11 mouse cellular contexts compared by ENCODE assay signal in the genomic region with DNA sequence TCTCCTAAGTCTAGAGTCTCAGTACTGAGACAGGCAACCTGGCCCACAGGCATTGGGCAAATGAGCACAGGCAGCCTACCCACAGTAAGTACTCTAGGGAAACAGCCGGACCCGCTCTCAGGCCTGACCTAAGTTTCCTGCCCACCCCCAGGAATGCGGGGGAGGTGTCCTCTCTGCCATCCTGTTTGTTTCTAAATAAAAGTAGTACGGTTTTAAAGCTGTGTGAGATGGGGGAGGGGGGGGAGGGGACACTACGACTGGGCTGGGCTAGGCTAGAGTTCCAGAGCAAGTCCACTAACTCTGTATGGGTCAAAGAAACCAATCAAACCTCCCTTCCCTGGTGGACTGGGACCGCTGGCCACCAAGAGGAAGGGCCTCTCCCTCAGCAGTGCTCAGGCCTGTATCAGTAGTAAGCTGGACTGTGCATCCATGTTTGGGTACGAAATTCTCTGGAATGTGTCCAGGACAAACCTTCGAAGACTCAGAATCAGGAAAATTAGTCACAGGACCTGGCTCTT. TPM values are rescaled to one million over a fixed set of nuclear protein-coding genes. Genes with fewer than 3 reads are reported as not detected.
DNase-seq lines count a peak whose midpoint lies in the region; ATAC-seq and TF ChIP-seq lines count a peak whose summit lies in the region.
"Had no signal": no experiment of that assay in that cellular context is flagged by ENCODE, and none has a peak within 500 bp of the region (broad histone marks: within the 10 kb centered on the region; RNA-seq: fewer than 3 reads in every experiment).

No protein-coding gene starts in this region.

- DNase-seq in spleen, adult 2 months (ENCODE audit: low read depth in 1 of 2, low spot score in 2 of 2): no peak
- DNase-seq in spleen, postnatal 4 days (ENCODE audit: low spot score in 2 of 2): no peak
- peak; percentile 72 for DNase-seq in kidney, postnatal 14 days
- peak; percentile 41 for DNase-seq in yolk sac, embryonic 10.5 days (ENCODE audit: low spot score)
- DNase-seq in right cerebral cortex, postnatal 36 days (ENCODE audit: low spot score in 2 of 2): no peak
- DNase-seq in layer of hippocampus, adult 8-10 months (ENCODE audit: low spot score in 2 of 2): no peak
- no peak for DNase-seq in left cerebral cortex, postnatal 25 days (ENCODE audit: low spot score in 2 of 2)
- DNase-seq: retina, postnatal 1 day had no signal

- no peak for TF ChIP-seq POLR2A in spleen, adult 2 months (IDR thresholded peaks at IDR 0.05; ENCODE audit: low read depth, low read length)

- intact Hi-C loops in left cerebral cortex, postnatal 25 days (cut with DNase I): no loop called here

- H3K36me3 ChIP-seq in spleen, adult 2 months (ENCODE audit: control insufficient read depth, insufficient read depth, low read length): peaks cover 28% of the 10 kb centered on the region
- peaks cover 18% of the 10 kb centered on the region for H3K36me3 ChIP-seq in heart, embryonic 12.5 days

- no peak overlapping the region for H3K4me3 ChIP-seq in spleen, adult 2 months (ENCODE audit: extremely low read depth, insufficient read depth, insufficient read length)
- no peak overlapping the region for H3K4me3 ChIP-seq in heart, embryonic 12.5 days

- peak overlapping the region; percentile 0; the same call in 1 of the 2 replicates for H3K27ac ChIP-seq in spleen, adult 2 months (ENCODE audit: insufficient read depth, low read length)
- H3K27ac ChIP-seq in heart, embryonic 12.5 days (ENCODE audit: poor library complexity, severe bottlenecking): no peak overlapping the region

- H3K9me3 ChIP-seq in heart, embryonic 12.5 days (replicated peaks): no peaks in the 10 kb centered on the region

- TF ChIP-seq CTCF in spleen, adult 2 months (IDR thresholded peaks at IDR 0.05; ENCODE audit: extremely low read depth, insufficient read depth, insufficient read length, insufficient replicate concordance): no peak

- no peak overlapping the region for H3K9ac ChIP-seq in heart, embryonic 12.5 days

- 49% methylated on average over 8 of the region's 8 CpGs for WGBS in spleen, adult 2 months
- 27% methylated on average over 8 of the region's 8 CpGs for WGBS in heart, embryonic 12.5 days

- no peaks in the 10 kb centered on the region for H3K27me3 ChIP-seq in spleen, adult 2 months (ENCODE audit: control insufficient read depth, insufficient read depth, low read length)
- H3K27me3 ChIP-seq in heart, embryonic 12.5 days (replicated peaks): no peaks in the 10 kb centered on the region

- peaks cover 5% of the 10 kb centered on the region for H3K4me1 ChIP-seq in spleen, adult 2 months (ENCODE audit: control insufficient read depth, insufficient read depth, insufficient read length)
- H3K4me1 ChIP-seq in heart, embryonic 12.5 days (replicated peaks): peaks cover 27% of the 10 kb centered on the region

- H3K4me2 ChIP-seq in heart, embryonic 12.5 days: no peak overlapping the region

- 0 out of 2 replicates have a peak, but pooled peaks have one; percentile 38 for ATAC-seq in heart, embryonic 12.5 days (ENCODE audit: insufficient number of reproducible peaks, low FRiP score)

RNA-seq across cellular contexts. Expression of gene E030018B13Rik, which starts 29.6 kb away (rescaled TPM):
- polyA plus RNA-seq in spleen, adult 2 months (2012; rRNA removed): not detected in 2 replicates
- polyA plus RNA-seq in heart, embryonic 12.5 days (2016; fragmentation: Nextera tagmentation; extraction: Ambion mirVana): not detected in 2 replicates
- not detected for total RNA-seq in layer of hippocampus, adult 8-10 months (2022)
- not detected for total RNA-seq in left cerebral cortex, postnatal 25 days (2021)
- polyA plus RNA-seq: embryonic facial prominence, embryonic 11.5 days; limb, embryonic 11.5 days had no signal

RNA-seq across cellular contexts. Expression of gene Klf13, which starts 51.6 kb away (rescaled TPM):
- polyA plus RNA-seq in spleen, adult 2 months (2012; rRNA removed): 72.0 and 89.0 TPM in 2 replicates
- 16.7 and 17.4 TPM in 2 replicates for polyA plus RNA-seq in heart, embryonic 12.5 days (2016; fragmentation: Nextera tagmentation; extraction: Ambion mirVana)
- 100 to 1,000 TPM; 169 to 188 (median 176) TPM for total RNA-seq in layer of hippocampus, adult 8-10 months (2022)
- total RNA-seq in left cerebral cortex, postnatal 25 days (2021): 100 to 1,000 TPM; 161 to 167 TPM

Comparison
In these comparisons a context has a peak if more than half of its experiments do, and no peak if none do; other contexts are left out.
1. DNase-seq: peak in kidney, postnatal 14 days (single experiment) and yolk sac, embryonic 10.5 days (single experiment); none in spleen, adult 2 months (0 of 2), spleen, postnatal 4 days (0 of 2), right cerebral cortex, postnatal 36 days (0 of 2), layer of hippocampus, adult 8-10 months (0 of 2) and left cerebral cortex, postnatal 25 days (0 of 2).